Mouse (Mus musculus) T-cell, adult 2 months (primary cell): ENCODE data around the gene Olfr211.
"Not testable (repeated sequence)": the region's sequence is repeated elsewhere in the genome, so short reads cannot be mapped to it uniquely, and the experiment has no call there.

Experiments
- DNase-seq: peaks from one replicate; pipeline ENCODE4 v3.0.0; 2022; ENCODE audit warnings: low spot score

Olfr211 gene

DNA sequence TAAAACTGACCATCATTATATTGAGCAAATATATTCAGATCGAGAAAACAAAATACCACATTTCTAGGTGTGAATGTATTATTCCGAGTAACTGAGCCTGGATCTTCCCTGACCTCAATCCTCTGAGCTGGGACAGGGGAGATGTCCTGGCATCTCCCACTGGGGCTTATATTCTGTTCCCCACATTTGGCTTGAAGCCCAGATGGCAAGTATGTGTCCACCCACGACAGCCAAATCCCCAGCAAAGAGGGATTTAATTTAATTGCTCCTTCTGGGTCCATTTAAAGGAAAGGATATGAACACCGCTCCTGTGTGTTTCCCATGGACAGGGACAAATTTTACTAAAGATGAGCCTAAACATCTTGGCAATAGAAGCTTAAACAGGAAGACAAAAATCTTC, at the start of gene Olfr211:
Gene Olfr211 (plus strand): TSS at position 301 of the 400 bp plus-strand sequence.
- DNase-seq: no peak

DNA sequence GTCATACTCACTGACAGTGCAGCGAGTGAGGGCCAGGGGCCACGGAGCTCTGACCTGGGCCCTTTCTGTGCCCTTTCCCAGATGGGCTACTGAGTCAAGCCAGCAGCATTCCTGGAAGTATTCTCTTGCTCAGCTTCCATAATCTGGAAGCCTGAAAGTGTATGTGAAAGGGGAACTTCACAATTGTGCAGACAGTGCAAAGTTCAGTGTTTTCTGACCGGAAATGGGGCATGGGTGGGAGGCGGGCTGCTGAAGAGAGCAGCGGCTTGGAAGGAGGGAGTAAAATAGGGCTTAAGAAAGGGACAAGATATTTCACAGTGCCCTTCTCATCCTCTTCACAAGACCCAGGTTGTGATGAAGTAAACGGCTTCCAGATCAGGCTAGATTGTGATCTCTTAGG, 49.4 kb upstream of the Olfr211 start:
- DNase-seq: no peak

DNA sequence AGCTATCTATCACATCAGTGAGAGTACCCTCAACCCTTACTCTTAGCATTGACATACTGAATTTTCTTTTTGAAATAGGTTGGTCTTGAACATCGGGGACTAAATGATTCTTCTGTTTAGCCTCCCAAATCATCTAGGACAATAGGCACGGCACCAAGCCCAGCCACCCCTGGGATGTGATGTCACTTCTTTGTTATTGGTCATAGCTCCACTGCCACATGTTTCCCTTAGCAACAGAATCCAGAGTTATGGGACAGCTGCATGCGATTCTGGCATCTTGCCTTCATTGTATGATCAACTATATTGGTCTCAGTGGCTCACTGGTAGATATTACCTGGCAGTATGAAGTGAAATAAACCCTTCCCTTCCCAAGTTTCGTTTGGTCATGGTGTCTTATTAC, 48.4 kb upstream of the Olfr211 start:
- DNase-seq: no peak

DNA sequence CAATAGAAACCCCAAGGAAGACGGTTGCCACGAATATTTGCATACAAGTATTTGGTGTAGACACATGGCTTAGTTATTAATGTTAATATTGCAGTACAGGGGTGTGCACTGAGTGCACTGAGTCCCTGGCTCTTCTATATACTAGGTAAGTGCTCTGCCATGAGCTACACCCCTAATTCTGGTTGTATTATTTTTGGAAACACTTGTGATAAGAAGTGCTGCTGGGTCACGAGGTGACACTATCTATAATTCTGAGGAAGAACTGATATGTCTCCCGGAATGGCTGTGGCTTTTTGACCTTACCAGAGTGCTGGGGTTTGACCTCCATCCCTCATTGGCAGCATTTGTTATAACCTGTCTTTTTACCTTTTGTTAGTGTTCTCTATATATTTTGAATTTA, 48.0 kb upstream of the Olfr211 start:
- no peak for DNase-seq

DNA sequence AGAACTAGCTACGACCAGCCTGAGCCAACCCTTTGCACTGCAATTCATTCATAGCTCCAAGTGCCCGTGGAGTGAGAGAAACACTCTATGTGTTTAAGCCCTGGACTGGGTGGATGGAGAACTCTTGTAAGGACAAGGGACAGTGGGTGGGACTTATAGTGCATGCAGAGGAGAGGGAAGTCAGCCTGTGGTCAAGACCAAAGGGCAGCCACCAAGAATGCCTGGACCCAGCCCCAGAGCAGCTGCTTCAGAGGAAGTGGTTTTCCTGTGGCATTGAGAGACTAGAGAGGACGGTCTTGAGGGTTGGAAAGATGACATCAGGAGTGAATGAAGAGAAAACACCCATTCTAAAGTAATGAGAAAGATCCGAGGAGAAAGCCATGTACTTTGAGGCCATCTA, 33.1 kb upstream of the Olfr211 start:
- DNase-seq: no peak

DNA sequence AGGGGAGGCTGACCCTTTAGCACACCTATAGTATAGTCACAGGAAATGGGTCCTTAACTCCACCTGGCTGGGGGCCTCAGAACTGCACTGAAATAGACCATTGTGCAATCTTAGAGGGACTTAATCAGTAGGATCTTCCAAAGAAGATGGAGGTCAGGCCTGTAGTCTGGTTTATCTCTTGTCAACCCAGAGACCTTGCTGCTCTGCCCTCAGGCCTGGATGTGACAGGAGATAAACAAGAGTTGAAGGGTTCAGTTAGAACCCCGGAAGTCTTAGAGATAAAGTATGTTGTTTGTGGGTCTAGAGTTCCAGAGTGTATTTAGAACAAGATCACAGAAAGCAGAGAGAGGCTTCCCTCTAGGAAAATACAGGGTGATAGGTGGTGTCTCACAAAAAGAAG, 32.4 kb upstream of the Olfr211 start:
- no peak for DNase-seq

DNA sequence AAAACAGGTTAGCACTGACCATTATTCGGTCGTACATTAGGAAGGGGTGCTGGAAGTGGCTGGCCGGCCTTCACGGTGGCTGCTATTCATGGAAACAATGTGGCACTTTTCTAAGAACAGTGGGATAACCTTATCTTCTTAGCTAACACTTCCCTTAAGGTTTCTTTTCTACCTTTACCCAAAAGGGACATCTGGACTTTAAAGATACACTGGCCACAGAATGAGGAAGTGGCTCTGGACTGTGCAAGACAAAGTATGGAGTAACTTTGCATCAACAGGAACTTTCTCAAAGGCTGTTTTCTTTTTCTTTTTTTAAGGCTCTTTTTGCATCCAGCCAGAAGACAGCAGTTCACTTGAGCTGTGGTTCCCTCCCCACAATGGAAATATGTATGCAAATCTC, 30.2 kb upstream of the Olfr211 start:
- no peak for DNase-seq

DNA sequence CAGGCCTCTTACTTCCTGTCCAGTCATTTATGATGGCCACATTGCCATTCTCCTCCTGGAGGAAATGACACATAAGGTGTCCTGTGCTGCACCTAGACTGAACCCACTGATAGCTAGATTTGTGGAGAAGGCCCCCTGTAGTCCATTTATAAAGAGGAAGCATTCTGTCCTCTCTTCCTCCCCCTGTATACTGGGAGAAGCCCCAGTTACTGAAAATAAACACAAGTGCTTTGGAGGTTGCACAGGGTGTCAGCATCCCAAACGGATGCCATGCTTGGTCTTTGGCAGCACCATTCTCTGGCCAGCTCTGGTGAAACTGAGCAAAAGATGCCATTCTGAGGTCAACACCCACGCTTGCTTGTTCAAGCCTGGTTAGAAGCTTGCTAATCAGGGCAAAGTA, 29.7 kb upstream of the Olfr211 start:
- DNase-seq: no peak

DNA sequence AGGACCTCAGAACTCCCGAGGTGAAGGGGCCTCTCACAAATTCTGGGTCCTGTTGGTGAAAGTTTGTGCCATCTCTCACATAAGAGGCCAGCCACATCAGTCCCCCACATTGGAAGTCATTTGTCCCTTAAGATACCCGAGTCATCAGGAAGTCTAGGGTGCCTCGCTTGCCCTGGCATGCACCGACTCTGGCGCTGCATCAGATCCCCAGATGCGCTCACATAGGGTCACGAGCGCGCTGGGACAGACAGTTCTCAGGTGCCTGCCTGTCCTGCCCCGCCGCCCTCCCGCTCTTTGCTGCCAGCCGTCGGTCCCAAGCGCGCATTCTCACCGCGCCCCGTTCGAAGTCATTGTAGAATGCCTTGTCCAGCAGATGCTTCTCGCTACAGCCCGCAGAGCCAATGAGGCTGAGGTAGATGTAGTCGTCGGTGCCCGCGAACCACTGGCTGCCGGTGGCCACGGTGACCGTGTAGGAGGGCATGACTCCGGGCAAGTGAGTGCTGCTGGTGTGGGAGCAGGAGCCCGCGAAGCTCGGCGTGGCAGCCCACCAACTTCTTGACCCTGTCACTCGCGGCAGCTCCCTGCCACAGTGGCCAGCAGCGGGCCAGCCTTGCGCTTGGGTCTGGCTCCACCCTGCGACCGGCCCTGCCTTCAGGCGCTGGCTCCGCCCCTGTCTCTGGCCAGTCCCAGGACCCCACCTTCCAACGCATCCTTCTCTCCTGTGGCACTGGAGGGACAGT, 28.2 kb upstream of the Olfr211 start, which contains the start of gene Alox5:
Gene Alox5 (minus strand): TSS at position 635 of the 740 bp plus-strand sequence.
- no peak for DNase-seq

DNA sequence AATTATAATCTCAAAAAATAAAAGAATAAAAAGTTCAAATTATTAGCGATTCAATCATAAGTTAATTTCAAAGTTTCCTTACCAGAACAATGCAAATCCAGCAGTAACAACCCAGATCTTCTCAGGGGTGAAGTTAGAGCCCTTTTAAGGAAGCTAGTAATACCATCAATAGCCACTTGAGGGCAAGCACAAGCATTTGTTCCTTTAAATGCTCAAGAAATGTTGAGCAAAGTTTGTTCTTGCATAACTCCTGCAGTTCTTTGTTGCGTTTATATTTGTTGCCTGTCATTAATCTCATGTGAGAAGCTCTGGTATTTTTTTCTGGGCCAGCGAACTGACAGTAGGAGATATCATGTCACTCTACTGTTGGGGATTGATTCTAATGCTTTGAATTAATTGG, 20.8 kb upstream of the Olfr211 start:
- DNase-seq: no peak

DNA sequence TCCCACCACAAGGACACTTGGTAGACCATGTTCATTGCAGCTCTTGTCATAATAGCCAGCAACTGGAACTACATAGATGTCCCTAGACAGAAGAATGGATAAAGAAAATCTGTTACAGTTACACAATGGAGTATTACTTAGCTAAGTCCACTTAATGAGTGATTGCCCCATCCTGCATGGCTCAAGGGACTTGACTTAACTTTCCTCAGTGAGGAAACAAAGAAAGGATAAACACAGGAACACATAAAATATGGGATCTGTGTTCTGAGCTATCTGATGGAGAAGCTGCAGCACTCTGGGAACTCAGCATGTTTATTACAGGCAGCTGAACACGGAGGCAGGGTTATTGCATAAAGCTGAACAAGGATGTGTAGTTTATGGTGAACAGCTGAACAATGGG, 3.8 kb upstream of the Olfr211 start:
- DNase-seq: no peak

DNA sequence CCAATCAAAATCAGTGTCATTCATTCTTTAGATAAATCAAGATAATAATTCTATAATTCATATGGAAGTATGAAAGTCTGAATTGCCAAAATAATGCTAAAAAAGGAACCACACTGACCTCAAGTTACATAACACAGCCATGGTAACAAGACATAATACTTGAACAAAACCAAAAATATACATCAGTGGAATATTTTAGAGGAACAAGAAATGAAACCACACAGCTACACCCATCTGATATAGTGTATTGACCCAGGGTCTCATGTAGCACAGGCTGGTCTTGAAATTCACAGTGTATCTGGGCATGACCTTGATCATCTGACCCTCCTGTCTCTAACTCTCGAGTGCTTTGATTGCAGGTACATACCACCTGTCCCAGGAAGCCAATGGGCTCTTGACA, 2.1 kb upstream of the Olfr211 start:
- no peak for DNase-seq

DNA sequence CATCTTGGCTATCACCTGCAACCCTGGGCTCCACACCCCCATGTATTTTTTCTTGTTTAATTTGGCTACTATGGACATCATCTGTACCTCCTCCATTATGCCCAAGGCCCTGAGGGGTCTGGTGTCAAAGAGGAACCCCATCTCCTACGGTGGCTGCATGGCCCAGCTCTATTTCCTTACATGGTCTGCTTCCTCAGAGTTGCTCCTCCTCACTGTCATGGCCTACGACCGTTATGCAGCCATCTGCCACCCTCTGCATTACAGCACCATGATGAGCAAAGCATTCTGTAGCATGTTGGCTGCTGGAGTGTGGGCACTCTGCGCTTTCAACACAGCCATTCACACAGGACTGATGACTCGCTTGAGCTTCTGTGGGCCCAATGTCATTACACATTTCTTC, 4.9 kb downstream of the Olfr211 start:
- no peak for DNase-seq

DNA sequence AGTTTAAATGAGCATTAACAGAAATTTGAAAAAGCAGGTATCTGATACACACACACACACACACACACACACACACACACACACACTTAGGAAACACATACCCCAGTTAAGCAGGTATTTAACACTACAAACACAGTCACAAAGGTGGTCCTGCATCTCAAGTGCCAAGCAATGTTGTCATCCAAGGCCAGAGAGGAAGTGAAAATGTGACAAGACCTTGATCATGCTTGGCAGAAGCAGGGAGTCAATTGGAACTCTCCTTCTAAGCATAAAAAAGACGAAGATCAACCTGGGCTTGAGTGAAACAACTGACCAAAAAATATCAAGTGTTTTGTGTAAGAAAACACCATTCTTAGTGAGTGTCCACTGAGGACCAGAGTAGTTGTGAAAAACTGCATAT, 7.1 kb downstream of the Olfr211 start:
- no peak for DNase-seq

DNA sequence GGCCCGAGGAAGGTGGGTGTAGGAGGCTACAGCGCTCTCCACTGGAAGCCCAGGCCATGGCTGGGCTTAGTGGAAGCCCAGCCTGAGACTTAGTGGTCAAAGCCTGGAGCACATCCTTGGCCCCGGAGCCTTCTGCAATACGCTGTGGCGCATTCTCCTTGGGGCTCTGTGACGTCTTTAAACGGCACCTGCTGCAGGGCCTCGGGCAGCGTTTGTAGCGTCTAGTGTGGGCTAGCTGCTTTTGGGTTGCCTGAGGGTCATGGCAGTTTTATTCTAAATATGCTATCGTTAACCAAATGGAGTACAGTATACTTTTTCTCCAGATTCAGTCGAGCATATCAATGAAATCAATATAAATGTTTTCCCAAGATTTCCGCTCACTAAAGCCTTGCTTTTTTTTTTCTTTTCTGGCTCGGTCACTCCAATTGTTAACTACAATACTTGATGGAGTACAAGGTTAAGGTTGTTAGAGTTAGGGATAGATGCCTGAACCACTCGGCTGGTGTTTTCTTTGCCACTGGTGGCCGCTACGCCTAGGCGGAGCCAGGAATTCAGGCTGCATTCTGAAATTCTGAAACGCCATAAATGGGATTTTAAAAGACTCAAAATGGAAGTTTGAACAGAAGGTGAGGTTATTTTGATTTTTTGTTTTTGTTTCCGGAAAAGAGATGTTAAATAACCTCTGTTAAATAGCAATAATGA, 17.6 kb downstream of the Olfr211 start, which contains the start of gene Olfr212:
Gene Olfr212 (plus strand): TSS at position 215 of the 702 bp plus-strand sequence.
- DNase-seq: not testable (repeated sequence)

DNA sequence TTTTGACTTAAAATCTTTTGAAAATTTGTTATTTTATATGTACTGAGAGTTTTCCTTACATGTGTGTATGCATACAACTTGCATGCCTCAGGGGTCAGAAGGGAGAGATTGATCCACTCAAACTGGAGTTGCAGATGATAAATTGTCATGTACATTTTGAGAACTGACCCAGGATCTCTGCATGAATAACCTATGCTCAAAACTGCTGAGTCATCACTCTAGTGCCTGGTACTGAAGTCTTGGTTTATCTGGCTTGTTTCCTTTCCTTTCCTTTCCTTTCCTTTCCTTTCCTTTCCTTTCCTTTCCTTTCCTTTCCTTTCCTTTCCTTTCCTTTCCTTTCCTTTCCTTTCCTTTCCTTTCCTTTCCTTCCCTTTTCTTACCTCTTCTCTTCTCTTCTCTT, 25.9 kb downstream of the Olfr211 start:
- no peak for DNase-seq

DNA sequence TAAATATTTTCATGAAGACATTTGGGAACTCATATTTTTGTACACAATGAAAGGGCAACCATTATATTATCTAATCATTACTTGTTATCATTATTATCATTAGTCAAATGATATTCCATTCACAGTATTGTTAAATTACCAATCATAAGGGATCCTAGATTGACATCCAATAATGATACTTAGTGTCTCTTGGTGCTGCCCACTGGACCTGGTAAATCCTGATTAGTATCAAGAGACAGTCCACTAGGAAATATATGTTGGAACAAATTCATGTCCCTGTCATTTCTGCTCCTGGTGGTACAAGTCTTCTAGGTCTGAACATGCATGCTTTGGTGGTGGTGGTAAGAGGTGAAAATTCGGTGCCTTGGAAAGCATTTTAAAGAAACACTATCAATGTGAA, 49.3 kb downstream of the Olfr211 start, which contains the start of gene Olfr213:
Gene Olfr213 (plus strand): TSS at position 301 of the 400 bp plus-strand sequence.
- DNase-seq: no peak

DNA sequence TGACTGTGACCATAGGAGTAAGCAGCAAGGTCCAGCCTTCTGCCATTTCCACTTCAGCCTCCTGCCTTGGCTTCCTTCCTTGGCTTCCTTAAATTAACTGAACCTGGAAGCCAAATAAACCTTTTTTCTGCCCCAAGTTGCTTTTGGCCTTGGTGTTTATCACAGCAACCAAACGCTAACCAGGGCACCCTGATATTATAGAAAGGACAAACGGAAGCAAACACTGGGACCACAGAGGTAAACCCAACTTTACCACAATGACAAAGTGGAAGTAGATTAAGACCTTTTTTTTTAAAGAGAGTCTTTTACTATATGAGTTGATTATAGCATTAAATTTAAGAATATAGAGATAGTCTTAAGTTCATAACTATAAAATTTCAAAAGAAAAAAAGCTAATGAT, 53.6 kb downstream of the Olfr211 start:
- DNase-seq: no peak
